Mouse (Mus musculus) liver, postnatal 0 days (tissue): ENCODE data around the gene Zfp423.
A peak's percentile ranks its signal among the peaks of the same experiment; 100 is the strongest.

ENCODE experiments used
- CTCF ChIP-seq: sonication (generic); IDR thresholded peaks from 2 replicates; pipeline ENCODE4 v1.5.1; 2016; ENCODE audit warnings: antibody characterized with exemption, low read depth
- EP300 ChIP-seq: IDR thresholded peaks from 2 replicates; pipeline ENCODE4 v1.6.1; 2016; ENCODE audit warnings: antibody characterized with exemption, low read depth, mild to moderate bottlenecking

DNA sequence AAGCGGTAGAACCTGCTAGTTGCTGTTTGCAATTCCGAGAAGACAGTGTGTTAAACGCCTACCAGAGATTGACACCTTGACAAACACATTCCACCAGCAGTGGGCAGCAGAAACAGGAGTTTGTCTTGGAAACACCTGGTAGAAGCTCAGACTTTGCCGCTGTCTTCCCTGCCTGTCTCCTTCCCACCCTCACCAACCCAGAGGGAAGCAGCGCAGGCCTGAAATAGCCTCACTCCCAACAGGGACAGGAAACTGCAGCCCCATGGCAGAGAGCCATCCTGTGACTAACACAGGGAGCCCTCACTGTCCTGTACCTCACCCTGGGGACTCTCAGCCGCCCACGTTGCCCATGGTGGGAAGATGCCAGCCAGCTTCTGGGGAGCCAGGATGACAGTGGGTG is 340.3 kb downstream of the Zfp423 start:
- TF ChIP-seq CTCF = 0 out of 2 replicates have a peak, but pooled peaks have one; percentile 13
- no peak for TF ChIP-seq EP300
